In the genomic region with DNA sequence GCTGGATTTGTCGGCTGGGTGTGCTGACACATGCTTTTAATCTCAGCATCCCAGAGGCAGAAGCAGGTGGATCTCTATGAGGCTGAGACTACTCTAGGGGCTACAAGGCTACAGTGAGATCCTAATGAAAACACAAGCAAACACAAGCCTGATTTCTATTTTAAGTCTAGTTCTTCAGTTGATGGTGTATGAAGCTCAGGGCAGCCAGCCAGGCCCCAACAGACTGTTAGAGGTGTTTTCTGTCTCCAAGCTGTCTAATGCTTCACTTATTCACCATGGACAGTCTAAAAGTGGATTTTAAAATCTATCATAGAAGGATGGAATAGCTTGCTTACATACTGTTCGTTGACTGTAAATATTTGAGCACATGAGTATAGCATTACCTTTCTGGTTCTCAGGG, we compare ENCODE assay signal across 8 mouse cellular contexts. TPM values are rescaled to one million over a fixed set of nuclear protein-coding genes. Genes with fewer than 3 reads are reported as not detected.
"Had no signal": no experiment of that assay in that cellular context is flagged by ENCODE, and none has a peak within 500 bp of the region (broad histone marks: within the 10 kb centered on the region; RNA-seq: fewer than 3 reads in every experiment).

No protein-coding gene starts in this region.

- DNase-seq: kidney, adult 8-10 months; kidney, postnatal 25 days; liver; liver, embryonic 13.5 days; liver, postnatal 0 days; lung, postnatal 14 days; thymus, postnatal 4 days had no signal

RNA-seq across cellular contexts. Expression of a gene that starts 19.2 kb away (rescaled TPM):
- total RNA-seq: megakaryocyte-erythroid progenitor cell, adult 5-6 weeks had no signal
